Mouse (Mus musculus): ENCODE results near the gene Sh3pxd2b.

DNA sequence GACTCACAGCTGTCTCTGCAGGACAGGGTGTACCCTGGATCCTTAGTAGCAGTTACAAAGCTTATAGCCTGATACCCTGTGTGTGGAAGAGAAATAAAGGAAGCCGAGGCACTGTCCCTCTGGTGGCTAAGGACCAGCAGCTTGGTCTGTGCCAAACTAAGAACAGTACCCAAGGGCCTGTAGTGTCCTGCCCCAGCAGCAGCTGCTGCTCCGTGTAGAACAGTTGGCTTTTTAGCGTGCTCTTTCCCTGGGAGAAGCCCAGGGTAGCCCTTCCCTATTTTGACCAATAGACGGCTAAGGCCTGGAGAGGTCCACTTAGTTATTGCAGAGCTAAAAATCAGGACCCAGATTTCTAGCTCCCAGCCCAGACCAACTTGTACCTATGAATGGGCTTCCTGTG, 77.0 kb downstream of the Sh3pxd2b start:
- TF ChIP-seq POLR2A (IDR thresholded peaks at IDR 0.05; ENCODE audit: borderline replicate concordance, extremely low read depth, low read depth, low read length) = no peak
- no peak for TF ChIP-seq CTCF (IDR thresholded peaks at IDR 0.05; ENCODE audit: insufficient read depth, low read length)
